Mouse (Mus musculus): Measurements from ENCODE around the gene Slc25a54.

The Slc25a54 gene

GRCm38 (mm10) chr3:109129768-109130167 is 49.5 kb downstream of the Slc25a54 start:
- DNase-seq: no peak

- DNase-seq: no peak
Measured at GRCm38 (mm10) chr3:109132966-109133365, 52.7 kb downstream of the Slc25a54 start.

GRCm38 (mm10) chr3:109134036-109134435 is 53.8 kb downstream of the Slc25a54 start:
- no peak for DNase-seq

- DNase-seq: no peak
Measured at GRCm38 (mm10) chr3:109135352-109135751, 55.1 kb downstream of the Slc25a54 start.

- no peak for DNase-seq
Measured at GRCm38 (mm10) chr3:109152561-109152960, 72.3 kb downstream of the Slc25a54 start.

GRCm38 (mm10) chr3:109153410-109153809 is 73.1 kb downstream of the Slc25a54 start:
- DNase-seq: no peak

- no peak for DNase-seq
Measured at GRCm38 (mm10) chr3:109155926-109156669, 75.8 kb downstream of the Slc25a54 start.

- DNase-seq: no peak
Measured at GRCm38 (mm10) chr3:109157481-109157880, 77.2 kb downstream of the Slc25a54 start.

- no peak for DNase-seq
Measured at GRCm38 (mm10) chr3:109164088-109164487, 83.8 kb downstream of the Slc25a54 start.

- no peak for DNase-seq
Measured at GRCm38 (mm10) chr3:109164644-109165043, 84.4 kb downstream of the Slc25a54 start.

- no peak for DNase-seq
Measured at GRCm38 (mm10) chr3:109165214-109165829, 85.1 kb downstream of the Slc25a54 start.

Measured in layer of hippocampus, adult 9-11 months (tissue).